Mouse (Mus musculus) embryonic facial prominence, embryonic 12.5 days (tissue): ENCODE results near the gene Galnt16. TPM values are rescaled to one million over a fixed set of nuclear protein-coding genes. Genes with fewer than 3 reads are reported as not detected.

Experiments used
- ATAC-seq: fragments of 200-750 bp; cut with Nextera tagmentation; 2 replicates; pipeline ENCODE4 v1.8.0; 2017; ENCODE audit not compliant: insufficient number of reproducible peaks, insufficient read depth, low FRiP score, low TSS enrichment
- H3K27ac ChIP-seq: fragments of 300-500 bp; sonication (generic); 2 replicates; pipeline ENCODE4 v1.5.1; 2016; ENCODE audit warnings: mild to moderate bottlenecking
- H3K27me3 ChIP-seq: fragments of 300-500 bp; sonication (generic); 2 replicates; pipeline ENCODE4 v1.6.1; 2016; ENCODE audit warnings: mild to moderate bottlenecking, moderate library complexity
- H3K36me3 ChIP-seq: fragments of 300-500 bp; sonication (generic); 2 replicates; pipeline ENCODE4 v1.6.1; 2016; ENCODE audit warnings: mild to moderate bottlenecking
- H3K4me1 ChIP-seq: fragments of 300-500 bp; sonication (generic); 2 replicates; pipeline ENCODE4 v1.6.1; 2016
- H3K4me2 ChIP-seq: fragments of 300-500 bp; sonication (generic); replicated peaks from 2 replicates; pipeline ENCODE4 v1.6.1; 2016; ENCODE audit warnings: mild to moderate bottlenecking, moderate library complexity
- H3K4me3 ChIP-seq: fragments of 300-500 bp; sonication (generic); 2 replicates; pipeline ENCODE4 v1.5.1; 2016; ENCODE audit warnings: mild to moderate bottlenecking
- H3K9ac ChIP-seq: fragments of 300-500 bp; sonication (generic); 2 replicates; pipeline ENCODE4 v1.6.1; 2016; ENCODE audit warnings: mild to moderate bottlenecking, moderate library complexity
- H3K9me3 ChIP-seq: fragments of 300-500 bp; sonication (generic); 2 replicates; pipeline ENCODE4 v1.6.1; 2016; ENCODE audit warnings: mild to moderate bottlenecking, moderate library complexity
- WGBS: fragments of 180-500 bp; shearing (Covaris S2); methylation state at CpG from one replicate; pipeline ENCODE4 v1.1.7; 2016; 5-methylcytosine and 5-hydroxymethylcytosine counted together
- polyA plus RNA-seq: library from polyadenylated mRNA; unstranded; fragments of >200 nt; fragmentation: Nextera tagmentation; extraction: Ambion mirVana; gene quantifications from 2 replicates; pipeline ENCODE4 v1.2.1, GENCODE M21; 2016

The Galnt16 gene
- polyA plus RNA-seq, 1 experiment from 2014 or later: 14.7 TPM

- Histone ChIP-seq H3K4me3 (no peak overlapping the region), H3K4me1 (peaks cover 6% of the 10 kb centered on the region; the same call in 1 of the 2 replicates), H3K9me3 (no peaks in the 10 kb centered on the region), H3K9ac (no peak overlapping the region), H3K27ac (no peak overlapping the region), H3K27me3 (no peaks in the 10 kb centered on the region), H3K36me3 (no peaks in the 10 kb centered on the region), H3K4me2 (no peak overlapping the region)
- WGBS: 86% methylated on average over 9 of the region's 9 CpGs
- no peak for ATAC-seq
Observed at GRCm38 (mm10) chr12:80601597-80602269, 83.7 kb downstream of the Galnt16 start.

- ATAC-seq: no peak
- H3K36me3 ChIP-seq: no peaks in the 10 kb centered on the region
- 93% methylated on average over 5 of the region's 5 CpGs for WGBS
- H3K27ac ChIP-seq: no peak overlapping the region
- no peaks in the 10 kb centered on the region for H3K27me3 ChIP-seq
- H3K4me1 ChIP-seq: peaks cover 6% of the 10 kb centered on the region; the same call in 1 of the 2 replicates
- no peak overlapping the region for H3K9ac ChIP-seq
- no peak overlapping the region for H3K4me2 ChIP-seq
- no peak overlapping the region for H3K4me3 ChIP-seq
- H3K9me3 ChIP-seq: no peaks in the 10 kb centered on the region
Observed at GRCm38 (mm10) chr12:80602432-80602831, 84.4 kb downstream of the Galnt16 start.

- Histone ChIP-seq H3K4me2 (no peak overlapping the region), H3K4me1 (peaks cover 6% of the 10 kb centered on the region; the same call in 1 of the 2 replicates), H3K4me3 (no peak overlapping the region), H3K27me3 (no peaks in the 10 kb centered on the region), H3K9ac (no peak overlapping the region), H3K27ac (no peak overlapping the region), H3K36me3 (no peaks in the 10 kb centered on the region), H3K9me3 (no peaks in the 10 kb centered on the region)
- WGBS: 62% methylated on average over 4 of the region's 4 CpGs
- no peak for ATAC-seq
Observed at GRCm38 (mm10) chr12:80603566-80603965, 85.5 kb downstream of the Galnt16 start.

GRCm38 (mm10) chr12:80604218-80604617 is 86.1 kb downstream of the Galnt16 start:
- no peaks in the 10 kb centered on the region for H3K27me3 ChIP-seq
- H3K9ac ChIP-seq: no peak overlapping the region
- H3K9me3 ChIP-seq: no peaks in the 10 kb centered on the region
- no peak overlapping the region for H3K4me3 ChIP-seq
- H3K27ac ChIP-seq: no peak overlapping the region
- H3K4me2 ChIP-seq: no peak overlapping the region
- 93% methylated on average over 2 of the region's 2 CpGs for WGBS
- ATAC-seq: no peak
- no peaks in the 10 kb centered on the region for H3K36me3 ChIP-seq
- peaks cover 6% of the 10 kb centered on the region; the same call in 1 of the 2 replicates for H3K4me1 ChIP-seq

GRCm38 (mm10) chr12:80608576-80608975 is 90.5 kb downstream of the Galnt16 start:
- Histone ChIP-seq H3K36me3 (no peaks in the 10 kb centered on the region), H3K27ac (no peak overlapping the region), H3K27me3 (no peaks in the 10 kb centered on the region), H3K4me3 (no peak overlapping the region), H3K9me3 (no peaks in the 10 kb centered on the region), H3K4me1 (0 out of 2 replicates have a peak, but pooled peaks cover 1% of the 10 kb centered on the region), H3K9ac (no peak overlapping the region), H3K4me2 (no peak overlapping the region)
- no peak for ATAC-seq
- WGBS: 82% methylated on average over 1 of the region's 1 CpGs

GRCm38 (mm10) chr12:80609928-80610327 is 91.9 kb downstream of the Galnt16 start:
- Histone ChIP-seq H3K36me3 (no peaks in the 10 kb centered on the region), H3K4me2 (no peak overlapping the region), H3K4me3 (no peak overlapping the region), H3K27me3 (no peaks in the 10 kb centered on the region), H3K4me1 (no peaks in the 10 kb centered on the region), H3K9ac (no peak overlapping the region), H3K27ac (no peak overlapping the region), H3K9me3 (no peaks in the 10 kb centered on the region)
- ATAC-seq: no peak
- WGBS: 71% methylated on average over 3 of the region's 3 CpGs

- WGBS: 54% methylated on average over 9 of the region's 9 CpGs
- no peaks in the 10 kb centered on the region for H3K36me3 ChIP-seq
- no peak overlapping the region for H3K27ac ChIP-seq
- no peak overlapping the region for H3K4me3 ChIP-seq
- H3K4me1 ChIP-seq: no peaks in the 10 kb centered on the region
- H3K27me3 ChIP-seq: no peaks in the 10 kb centered on the region
- no peak overlapping the region for H3K9ac ChIP-seq
- no peaks in the 10 kb centered on the region for H3K9me3 ChIP-seq
- H3K4me2 ChIP-seq: no peak overlapping the region
- ATAC-seq: no peak
Observed at GRCm38 (mm10) chr12:80612113-80612791, 94.2 kb downstream of the Galnt16 start.

- no peaks in the 10 kb centered on the region for H3K4me1 ChIP-seq
- no peak overlapping the region for H3K4me2 ChIP-seq
- no peaks in the 10 kb centered on the region for H3K36me3 ChIP-seq
- no peaks in the 10 kb centered on the region for H3K27me3 ChIP-seq
- no peak for ATAC-seq
- WGBS: 69% methylated on average over 7 of the region's 7 CpGs
- H3K4me3 ChIP-seq: no peak overlapping the region
- H3K9me3 ChIP-seq: no peaks in the 10 kb centered on the region
- H3K9ac ChIP-seq: no peak overlapping the region
- H3K27ac ChIP-seq: no peak overlapping the region
Observed at GRCm38 (mm10) chr12:80615371-80616257, 97.5 kb downstream of the Galnt16 start.

GRCm38 (mm10) chr12:80620501-80620900 is 102.4 kb downstream of the Galnt16 start:
- Histone ChIP-seq H3K4me1 (no peaks in the 10 kb centered on the region), H3K27me3 (no peaks in the 10 kb centered on the region), H3K9ac (no peak overlapping the region), H3K4me2 (no peak overlapping the region), H3K9me3 (no peaks in the 10 kb centered on the region), H3K36me3 (no peaks in the 10 kb centered on the region), H3K4me3 (no peak overlapping the region), H3K27ac (no peak overlapping the region)
- WGBS: 75% methylated on average over 5 of the region's 5 CpGs
- no peak for ATAC-seq

- no peak for ATAC-seq
- no peak overlapping the region for H3K9ac ChIP-seq
- 84% methylated on average over 5 of the region's 5 CpGs for WGBS
- peaks cover 52% of the 10 kb centered on the region for H3K36me3 ChIP-seq
- no peak overlapping the region for H3K27ac ChIP-seq
- no peak overlapping the region for H3K4me3 ChIP-seq
- H3K27me3 ChIP-seq: no peaks in the 10 kb centered on the region
- H3K4me1 ChIP-seq: no peaks in the 10 kb centered on the region
- H3K4me2 ChIP-seq: no peak overlapping the region
- no peaks in the 10 kb centered on the region for H3K9me3 ChIP-seq
Observed at GRCm38 (mm10) chr12:80631790-80632189, 113.7 kb downstream of the Galnt16 start.

GRCm38 (mm10) chr12:80642725-80643692 is 124.9 kb downstream of the Galnt16 start:
- peak overlapping the region; percentile 77 for H3K4me2 ChIP-seq
- H3K9ac ChIP-seq: peak overlapping the region; percentile 91
- H3K27me3 ChIP-seq: no peaks in the 10 kb centered on the region
- peak overlapping the region; percentile 93 for H3K27ac ChIP-seq
- WGBS: 2% methylated on average over 48 of the region's 48 CpGs
- H3K9me3 ChIP-seq: no peaks in the 10 kb centered on the region
- ATAC-seq: peak; percentile 38; the same call in 1 of the 2 replicates
- peaks cover 36% of the 10 kb centered on the region for H3K36me3 ChIP-seq
- H3K4me1 ChIP-seq: peaks cover 23% of the 10 kb centered on the region
- H3K4me3 ChIP-seq: peak overlapping the region; percentile 97
